Mouse (Mus musculus): Measurements from ENCODE around the gene Agpat3.

GRCm38 (mm10) chr10:78245225-78245547, 107.1 kb downstream of the Agpat3 start:
- TF ChIP-seq CTCF (IDR thresholded peaks at IDR 0.05; ENCODE audit: control insufficient read depth, insufficient read depth, insufficient read length) = no peak
- no peak for TF ChIP-seq USF1 (IDR thresholded peaks at IDR 0.05; ENCODE audit: low read depth)
- TF ChIP-seq MYOG (IDR thresholded peaks at IDR 0.05; ENCODE audit: control insufficient read depth, extremely low read depth, insufficient read length) = no peak
- no peak for TF ChIP-seq CEBPB (IDR thresholded peaks at IDR 0.05; ENCODE audit: low read depth)
- TF ChIP-seq MYOD1 (IDR thresholded peaks at IDR 0.05; ENCODE audit: control insufficient read depth, insufficient read length, low read depth) = no peak
- no peak for TF ChIP-seq FOSL1 (IDR thresholded peaks at IDR 0.05; ENCODE audit: insufficient read depth, low read length, poor library complexity, severe bottlenecking)

All from C2C12 (cell line).